Mouse (Mus musculus) embryonic fibroblast, embryonic 13.5 days (primary cell): ENCODE measurements at regions not wholly inside any gene's neighbourhood (a gene's known extent, or its start where the extent isn't known, plus 50 kb on each side); places are given as distances from the start of the nearest gene placed in this dataset.

Source experiments
- CTCF ChIP-seq: IDR thresholded peaks from 2 replicates; pipeline ENCODE4 v1.5.1; 2011; ENCODE audit warnings: mild to moderate bottlenecking, control low read depth, low read length, moderate library complexity, borderline replicate concordance; ENCODE audit not compliant: insufficient read depth
- POLR2A ChIP-seq: IDR thresholded peaks from 2 replicates; pipeline ENCODE4 v1.6.1; 2011; ENCODE audit warnings: low read depth, mild to moderate bottlenecking, control low read depth, low read length, moderate library complexity

DNA sequence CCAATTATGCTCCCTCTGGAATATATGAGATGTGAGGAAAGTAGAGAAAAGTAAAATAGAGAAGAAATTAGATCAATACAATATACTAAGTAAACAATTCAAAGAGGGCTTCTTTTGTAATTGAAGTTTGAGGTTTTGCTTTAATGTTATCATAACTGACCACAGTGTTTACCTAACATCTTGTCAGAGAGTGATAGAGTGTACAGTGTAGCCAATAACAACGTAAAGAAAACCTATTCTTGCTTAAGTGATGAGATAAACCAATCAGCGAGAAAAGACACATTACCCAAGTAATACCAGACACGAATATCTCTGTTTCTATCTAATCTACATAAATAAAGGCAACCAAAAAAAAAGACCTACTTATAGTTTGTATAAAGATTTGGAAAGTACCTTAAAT is 577.0 kb downstream of the Efna5 start:
- TF ChIP-seq CTCF (no peak), POLR2A (no peak)
